Mouse (Mus musculus) left cerebral cortex, adult 11 months (tissue): ENCODE data around the gene Gjb5.

ENCODE experiments used
- DNase-seq: peaks from one replicate; pipeline ENCODE4 v3.0.0; 2022; ENCODE audit warnings: low spot score

Gene Gjb5

GRCm38 (mm10) chr4:127306915-127307314, 51.1 kb downstream of the Gjb5 start:
- DNase-seq, result no peak
